47 mouse cellular contexts compared by ENCODE assay signal in genomic region chr7:102770921-102771320, GRCm38 (mm10). TPM values are rescaled to one million over a fixed set of nuclear protein-coding genes. Genes with fewer than 3 reads are reported as not detected.
"Had no signal": no experiment of that assay in that cellular context is flagged by ENCODE, and none has a peak within 500 bp of the region (broad histone marks: within the 10 kb centered on the region; RNA-seq: fewer than 3 reads in every experiment).

Olfr561 (plus strand) TSS chr7:102771221.

- H3K4me3 ChIP-seq: left cerebral cortex, adult 2 months; limb, embryonic 10.5 days; limb, embryonic 12.5 days; limb, embryonic 13.5 days; limb, embryonic 15.5 days; liver, embryonic 12.5 days; liver, embryonic 13.5 days; liver, embryonic 15.5 days; lung, embryonic 15.5 days; megakaryocyte, embryonic 14.5 days; midbrain, embryonic 10.5 days; midbrain, embryonic 12.5 days; midbrain, embryonic 13.5 days; midbrain, embryonic 15.5 days; myocyte; neural tube, embryonic 12.5 days had no signal

- H3K9ac ChIP-seq: limb, embryonic 12.5 days; limb, embryonic 13.5 days; limb, embryonic 15.5 days; liver, embryonic 12.5 days; liver, embryonic 13.5 days; liver, embryonic 14.5 days; liver, embryonic 15.5 days; liver, postnatal 0 days; lung, embryonic 14.5 days; lung, embryonic 15.5 days; midbrain, embryonic 12.5 days; midbrain, embryonic 13.5 days; midbrain, embryonic 15.5 days; neural tube, embryonic 12.5 days had no signal

- ATAC-seq: liver, embryonic 12.5 days; liver, postnatal 0 days; lung, postnatal 0 days; midbrain, embryonic 13.5 days; midbrain, embryonic 15.5 days; midbrain, embryonic 16.5 days had no signal

- H3K27me3 ChIP-seq: limb, embryonic 12.5 days; limb, embryonic 13.5 days; limb, embryonic 15.5 days; liver, embryonic 12.5 days; liver, embryonic 13.5 days; liver, embryonic 15.5 days; lung, embryonic 15.5 days; megakaryocyte, embryonic 14.5 days; midbrain, embryonic 12.5 days; midbrain, embryonic 13.5 days; midbrain, embryonic 15.5 days; neural tube, embryonic 12.5 days had no signal

- H3K4me1 ChIP-seq: limb, embryonic 10.5 days; limb, embryonic 12.5 days; limb, embryonic 13.5 days; limb, embryonic 15.5 days; liver, embryonic 12.5 days; liver, embryonic 13.5 days; liver, embryonic 15.5 days; lung, embryonic 15.5 days; megakaryocyte, embryonic 14.5 days; midbrain, embryonic 10.5 days; midbrain, embryonic 12.5 days; midbrain, embryonic 13.5 days; midbrain, embryonic 15.5 days; neural tube, embryonic 12.5 days had no signal

- DNase-seq: left cerebral cortex, postnatal 4 days; liver; liver, embryonic 13.5 days; liver, postnatal 0 days; lung, adult 18-20 months; lung, adult 2 months; lung, embryonic 14.5 days; lung, postnatal 10 days; lung, postnatal 14 days; lung, postnatal 36 days; lung, postnatal 4 days; midbrain, embryonic 14.5 days had no signal

- H3K36me3 ChIP-seq: limb, embryonic 10.5 days; limb, embryonic 12.5 days; limb, embryonic 13.5 days; limb, embryonic 15.5 days; liver, embryonic 12.5 days; liver, embryonic 13.5 days; liver, embryonic 15.5 days; lung, embryonic 15.5 days; midbrain, embryonic 10.5 days; midbrain, embryonic 12.5 days; midbrain, embryonic 13.5 days; midbrain, embryonic 15.5 days; neural tube, embryonic 12.5 days had no signal

- H3K4me2 ChIP-seq: limb, embryonic 12.5 days; limb, embryonic 13.5 days; limb, embryonic 15.5 days; liver, embryonic 12.5 days; liver, embryonic 13.5 days; liver, embryonic 15.5 days; lung, embryonic 14.5 days; lung, embryonic 15.5 days; midbrain, embryonic 11.5 days; midbrain, embryonic 12.5 days; midbrain, embryonic 13.5 days; midbrain, embryonic 15.5 days; neural tube, embryonic 12.5 days had no signal

- H3K27ac ChIP-seq: left cerebral cortex, adult 2 months; limb, embryonic 10.5 days; limb, embryonic 12.5 days; limb, embryonic 13.5 days; limb, embryonic 15.5 days; liver, embryonic 12.5 days; liver, embryonic 13.5 days; liver, embryonic 14.5 days; liver, embryonic 15.5 days; lung, embryonic 15.5 days; macrophage; midbrain, embryonic 10.5 days; midbrain, embryonic 12.5 days; midbrain, embryonic 13.5 days; midbrain, embryonic 15.5 days; neural tube, embryonic 12.5 days had no signal

- H3K9me3 ChIP-seq: limb, embryonic 10.5 days; limb, embryonic 12.5 days; limb, embryonic 13.5 days; limb, embryonic 15.5 days; liver, embryonic 12.5 days; liver, embryonic 13.5 days; liver, embryonic 15.5 days; lung, embryonic 15.5 days; megakaryocyte, embryonic 14.5 days; midbrain, embryonic 10.5 days; midbrain, embryonic 12.5 days; midbrain, embryonic 13.5 days; midbrain, embryonic 15.5 days; neural tube, embryonic 12.5 days had no signal

RNA-seq across cellular contexts. Expression of gene Olfr561, which starts in this region (rescaled TPM):
- total RNA-seq: left cerebral cortex, adult 2 months; left cerebral cortex, adult 8-10 months; left cerebral cortex, postnatal 10 days; left cerebral cortex, postnatal 14 days; left cerebral cortex, postnatal 25 days; left cerebral cortex, postnatal 36 days; left cerebral cortex, postnatal 4 days; megakaryocyte progenitor cell, adult 5-6 weeks; megakaryocyte, adult 5-6 weeks; megakaryocyte-erythroid progenitor cell, adult 5-6 weeks; midbrain, postnatal 0 days; monocyte, adult 5-6 weeks had no signal
- polyA plus RNA-seq: limb, embryonic 10.5 days; limb, embryonic 11.5 days; limb, embryonic 12.5 days; limb, embryonic 13.5 days; limb, embryonic 14.5 days; limb, embryonic 15.5 days; liver, embryonic 12.5 days; liver, embryonic 13.5 days; liver, embryonic 14.5 days; liver, embryonic 15.5 days; liver, embryonic 16.5 days; liver, postnatal 0 days; lung, adult 2 months; lung, embryonic 14.5 days; lung, embryonic 15.5 days; lung, embryonic 16.5 days; lung, postnatal 0 days; macrophage; midbrain, embryonic 10.5 days; midbrain, embryonic 11.5 days; midbrain, embryonic 12.5 days; midbrain, embryonic 13.5 days; midbrain, embryonic 14.5 days; midbrain, embryonic 15.5 days; midbrain, embryonic 16.5 days; midbrain, postnatal 0 days; myocyte; neural tube, embryonic 11.5 days had no signal
